Mouse (Mus musculus): ENCODE measurements around the gene Cmpk1.

Cmpk1 gene

DNA sequence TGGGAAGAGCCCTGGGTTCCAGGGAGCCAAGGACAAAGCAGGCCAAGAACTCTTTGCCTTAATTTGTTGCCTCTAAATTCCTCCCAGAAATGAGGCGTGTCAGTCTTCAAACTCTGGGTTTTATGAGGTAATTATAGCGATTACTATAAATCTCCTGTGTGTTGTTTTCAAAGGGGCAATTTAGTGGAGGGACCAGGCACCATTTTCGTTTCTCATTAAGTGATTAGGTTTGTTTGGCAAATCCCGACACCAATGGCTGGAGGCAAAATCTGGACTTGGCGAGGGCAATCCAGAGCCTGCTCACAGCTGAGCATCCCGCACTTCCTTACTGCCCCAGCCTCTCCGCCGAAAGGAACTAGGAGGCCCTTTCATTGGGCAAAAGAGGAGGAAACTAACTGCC is 44.5 kb downstream of the Cmpk1 start:
- DNase-seq = no peak

DNA sequence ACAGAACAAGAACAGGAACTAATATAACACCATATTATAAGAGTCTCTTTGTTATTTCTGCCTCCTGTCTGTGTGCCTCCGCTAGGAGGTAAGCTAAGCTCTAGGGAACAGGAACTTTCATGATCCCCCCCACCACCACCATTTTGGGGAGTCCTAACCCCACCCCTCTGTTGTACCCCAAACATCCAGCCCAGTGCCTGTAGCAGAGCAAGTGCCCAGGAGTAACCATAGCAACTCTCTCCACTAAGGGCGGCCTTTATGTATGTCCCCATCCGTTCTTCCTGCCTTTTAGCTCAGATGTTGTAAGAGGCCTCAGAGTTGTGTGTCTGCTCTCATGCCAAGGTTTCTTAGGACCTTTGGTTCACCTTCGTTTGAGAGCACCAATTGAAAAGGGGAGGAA is 44.9 kb downstream of the Cmpk1 start:
- DNase-seq = no peak

DNA sequence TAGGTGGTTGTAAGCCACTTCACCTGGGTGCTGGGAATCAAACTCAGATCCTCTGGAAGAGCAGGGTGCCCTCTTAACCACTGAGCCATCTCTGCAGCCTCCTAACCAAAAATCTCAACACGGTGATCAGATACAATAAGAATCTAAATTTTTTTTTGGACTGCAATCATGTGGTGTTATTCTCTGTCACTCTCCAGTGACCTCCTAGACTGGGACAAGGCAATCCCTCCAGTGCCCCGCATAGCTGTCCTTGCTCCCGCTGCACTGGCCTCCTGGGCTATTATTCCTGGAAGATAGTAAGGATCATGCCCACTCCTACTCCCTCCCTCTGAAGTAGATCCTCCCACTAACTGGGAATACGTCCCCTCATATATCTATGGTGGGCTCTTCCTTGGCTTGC is 45.7 kb downstream of the Cmpk1 start:
- DNase-seq = no peak

DNA sequence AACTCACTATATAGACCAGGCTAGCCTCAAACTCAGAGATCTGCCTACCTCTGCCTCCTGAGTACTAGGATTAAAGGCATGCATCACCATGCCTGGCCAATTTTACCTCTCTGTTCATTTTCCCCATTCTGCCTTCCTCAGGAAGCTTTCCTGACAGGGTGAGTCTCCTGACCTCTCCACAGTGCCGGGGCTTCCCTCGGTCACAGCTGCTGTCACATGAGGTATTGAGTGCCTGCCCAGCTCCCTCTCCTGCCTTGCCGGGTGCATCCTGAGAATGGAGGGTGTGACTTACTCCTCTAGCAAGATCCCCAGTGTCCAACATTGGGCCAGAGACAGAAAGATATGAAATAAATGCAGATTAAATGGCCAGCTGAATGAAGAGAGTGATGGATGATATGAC is 48.8 kb downstream of the Cmpk1 start:
- no peak for DNase-seq

DNA sequence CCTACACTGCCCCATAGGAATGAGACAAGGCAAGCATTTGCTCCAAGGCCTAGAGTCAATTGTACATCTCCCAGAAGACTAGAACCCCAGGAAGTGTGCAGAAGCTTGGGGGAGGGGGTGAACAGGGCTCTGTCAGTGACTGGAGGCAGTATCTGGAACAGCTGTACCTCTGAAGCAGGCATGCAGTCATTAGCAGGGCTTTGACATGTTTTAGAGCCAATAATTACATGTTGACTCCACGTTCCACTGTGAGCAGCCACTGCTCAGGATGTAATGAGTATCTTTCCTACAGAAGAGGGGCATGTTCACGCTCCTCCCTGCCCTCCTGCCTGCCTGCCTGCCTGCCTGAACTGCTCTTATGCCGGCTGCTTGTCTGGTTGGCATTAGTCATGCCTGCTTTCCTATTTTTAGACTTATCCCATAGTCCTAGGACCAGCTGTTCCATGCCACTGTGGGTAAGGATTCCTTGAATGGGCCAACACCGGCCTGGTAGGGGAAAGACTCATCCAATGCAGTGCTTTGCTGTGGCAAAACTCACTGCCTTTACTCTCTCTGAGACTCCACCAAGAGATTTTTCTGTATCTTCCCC is 49.5 kb downstream of the Cmpk1 start:
- no peak for DNase-seq

DNA sequence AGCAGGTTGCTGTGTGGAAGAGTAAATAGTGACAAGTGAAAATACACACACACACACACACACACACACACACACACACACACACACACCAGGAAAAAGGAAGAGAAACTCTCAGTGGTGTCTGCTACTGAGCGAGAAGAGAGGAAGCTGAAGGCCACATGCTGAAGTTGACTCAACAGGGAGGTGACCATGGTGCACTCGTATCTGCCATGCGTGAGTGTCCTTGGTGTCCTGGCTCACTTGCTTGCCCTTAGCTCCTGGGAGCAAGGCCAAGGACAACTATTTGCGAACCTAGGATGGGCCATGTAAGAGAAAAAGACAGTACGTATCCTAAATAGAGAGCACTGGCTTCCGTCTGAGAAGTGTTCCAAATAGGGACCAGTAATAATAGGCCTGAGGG is 52.9 kb downstream of the Cmpk1 start:
- DNase-seq = no peak

DNA sequence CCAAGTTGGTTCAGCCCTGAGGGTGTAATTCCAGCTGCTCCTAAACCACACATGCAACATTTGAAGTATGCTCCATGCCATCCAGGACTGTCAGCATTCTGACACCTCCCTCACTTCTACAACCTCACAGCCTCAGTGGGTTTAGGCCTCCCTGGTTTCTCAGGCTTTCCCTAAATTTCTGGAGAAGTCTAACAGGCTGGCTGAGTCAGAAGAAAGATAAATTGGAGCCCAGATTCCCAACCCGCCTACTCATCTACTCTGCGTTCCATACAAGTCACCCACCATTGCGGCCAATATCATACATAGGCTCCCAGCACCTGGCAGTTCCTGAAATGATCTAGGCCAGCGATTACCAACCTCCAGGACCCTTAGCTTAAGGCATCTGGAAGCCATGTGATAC is 54.3 kb downstream of the Cmpk1 start:
- no peak for DNase-seq

DNA sequence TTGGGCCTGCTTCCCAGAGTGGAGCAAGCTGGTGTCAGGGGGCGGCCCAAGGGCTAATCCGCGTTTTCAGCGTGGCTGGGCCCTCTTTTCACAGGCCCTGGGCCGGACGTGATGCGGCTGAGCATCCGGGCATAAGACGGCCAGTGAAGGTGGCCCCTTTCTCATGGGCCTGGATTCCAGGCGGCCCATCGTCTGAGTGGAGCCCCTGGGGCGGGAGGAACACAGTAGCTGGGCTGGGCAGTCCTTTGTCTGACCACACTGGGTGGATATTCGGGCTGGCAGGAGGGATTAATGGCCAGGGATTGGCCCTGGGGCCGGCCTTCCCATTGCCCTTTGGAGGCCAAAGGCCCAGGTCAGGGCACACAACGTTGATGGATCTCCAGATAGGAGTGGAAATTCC is 57.9 kb downstream of the Cmpk1 start:
- DNase-seq = no peak

DNA sequence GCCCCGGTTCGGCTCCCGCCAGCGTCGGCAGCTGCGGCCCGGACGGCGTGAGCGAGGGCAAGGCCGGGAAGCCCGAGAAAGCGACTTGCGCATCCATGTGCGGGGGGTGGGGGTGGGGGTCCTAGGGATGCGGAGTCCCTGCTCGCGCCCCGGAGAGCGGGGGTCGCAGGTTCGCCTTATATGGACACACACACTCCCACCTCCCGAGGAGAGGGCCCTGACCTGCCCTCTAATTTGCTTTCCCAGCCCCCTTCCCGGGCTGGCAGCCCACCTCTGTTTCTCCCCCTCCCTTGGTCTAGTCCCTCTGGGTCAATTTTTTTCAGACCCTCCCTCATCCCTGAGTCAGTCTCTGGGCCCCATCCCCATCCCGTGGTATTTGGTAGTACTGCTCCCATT is 61.1 kb downstream of the Cmpk1 start, which contains the start of gene Foxe3:
Gene Foxe3, minus strand, starts transcription at position 97 of the 396 bp plus-strand sequence.
- no peak for DNase-seq

DNA sequence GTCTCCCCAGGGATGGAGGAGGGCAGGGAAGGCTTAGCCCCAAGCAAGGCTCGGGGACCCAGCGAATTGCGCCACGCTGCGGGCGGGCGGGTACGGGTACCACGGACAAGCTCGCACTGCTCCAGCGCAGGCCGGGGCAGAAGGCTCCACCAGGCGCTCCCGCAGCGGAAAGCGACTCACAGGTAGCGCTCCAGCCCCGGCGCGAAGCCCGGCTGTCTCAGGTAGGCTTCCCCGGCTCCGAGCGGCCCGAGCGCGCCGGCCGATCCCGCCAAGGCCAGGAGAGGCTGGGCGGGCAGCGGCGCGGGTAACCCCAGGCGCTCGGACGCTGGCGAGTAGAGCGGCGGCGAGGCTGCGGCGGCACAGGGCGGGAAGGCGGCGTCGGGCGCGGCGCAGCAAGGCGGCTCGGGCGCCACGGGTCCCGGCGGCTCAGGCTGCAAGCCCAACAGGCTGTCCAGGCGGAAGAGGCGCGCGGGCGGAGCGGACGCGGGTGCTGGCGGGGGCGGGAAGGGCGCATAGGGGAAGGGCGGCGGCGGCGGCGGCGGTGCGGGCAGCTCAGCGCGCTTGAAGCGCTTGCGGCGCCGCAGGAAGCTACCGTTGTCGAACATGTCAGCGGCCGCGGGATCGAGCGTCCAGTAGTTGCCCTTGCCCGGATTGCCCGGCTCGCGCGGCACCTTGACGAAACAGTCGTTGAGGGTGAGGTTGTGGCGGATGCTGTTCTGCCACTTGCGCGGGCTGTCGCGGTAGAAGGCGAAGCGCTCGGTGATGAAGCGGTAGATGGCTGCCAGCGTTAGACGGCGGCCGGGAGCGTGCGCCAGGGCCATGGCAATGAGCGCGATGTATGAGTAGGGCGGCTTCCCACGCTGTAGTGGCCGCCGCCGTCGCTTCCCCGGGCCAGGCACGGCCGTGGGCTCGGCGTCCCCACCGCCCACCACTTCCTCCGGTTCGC is 61.8 kb downstream of the Cmpk1 start:
- DNase-seq = peak; percentile 28

DNA sequence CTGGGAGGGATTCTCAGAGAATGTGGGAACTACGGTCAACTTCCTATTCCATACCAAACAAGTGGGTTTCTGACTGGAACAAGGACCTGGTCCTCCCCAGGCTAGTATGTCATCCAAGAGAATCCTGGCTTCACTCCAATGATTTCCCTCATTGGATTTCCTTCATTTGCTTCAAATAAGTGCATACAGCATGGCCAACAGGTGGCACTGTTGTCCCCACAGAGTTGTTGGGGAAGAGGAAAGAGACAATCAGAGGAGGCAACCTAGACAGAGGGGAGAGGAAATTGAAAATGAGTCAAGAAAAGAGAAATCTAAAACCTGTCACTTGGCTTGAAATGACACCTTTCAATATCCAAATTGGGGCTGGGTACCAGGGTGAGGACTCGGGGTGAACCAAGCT is 70.0 kb downstream of the Cmpk1 start:
- DNase-seq = peak; percentile 62 to 66

DNA sequence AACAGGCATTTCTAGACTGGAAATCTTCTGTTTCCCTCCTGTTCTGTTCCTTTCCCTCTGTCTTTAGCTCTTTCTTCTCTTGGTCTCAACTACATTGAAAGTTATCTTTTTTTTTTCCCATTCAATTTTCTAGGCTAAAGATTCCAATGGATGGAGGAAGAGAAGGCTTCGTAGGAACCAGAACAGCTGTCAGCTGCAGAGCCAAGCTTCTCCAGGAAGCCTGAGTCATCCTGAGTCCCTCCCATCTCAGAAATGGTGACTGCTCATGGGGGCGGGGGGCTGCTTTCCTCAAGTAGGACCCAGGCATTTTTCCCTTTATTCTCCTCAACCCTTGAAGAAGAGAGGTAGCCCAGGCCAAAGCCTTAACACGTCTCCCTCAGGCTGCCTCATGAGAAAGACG is 71.0 kb downstream of the Cmpk1 start:
- DNase-seq = no peak

DNA sequence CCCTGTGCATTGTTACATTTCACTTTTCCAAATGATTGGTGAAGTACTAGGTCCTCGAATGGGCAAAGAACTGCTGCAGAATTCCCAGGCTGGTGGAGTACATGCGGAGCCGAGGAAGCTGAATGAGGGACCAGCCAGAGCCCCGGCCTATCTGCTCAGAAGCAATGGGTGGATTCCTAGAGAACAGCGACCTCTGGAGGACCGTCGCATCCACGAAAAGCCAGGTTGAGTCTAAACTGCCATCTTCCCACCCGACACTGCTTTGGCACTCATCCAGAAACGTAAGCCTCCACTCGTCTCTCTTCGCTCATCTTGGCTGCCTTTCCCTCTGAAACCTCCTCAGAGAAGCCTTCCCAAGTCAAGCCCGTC is 73.5 kb downstream of the Cmpk1 start:
- DNase-seq = peak; percentile 49 to 57

DNA sequence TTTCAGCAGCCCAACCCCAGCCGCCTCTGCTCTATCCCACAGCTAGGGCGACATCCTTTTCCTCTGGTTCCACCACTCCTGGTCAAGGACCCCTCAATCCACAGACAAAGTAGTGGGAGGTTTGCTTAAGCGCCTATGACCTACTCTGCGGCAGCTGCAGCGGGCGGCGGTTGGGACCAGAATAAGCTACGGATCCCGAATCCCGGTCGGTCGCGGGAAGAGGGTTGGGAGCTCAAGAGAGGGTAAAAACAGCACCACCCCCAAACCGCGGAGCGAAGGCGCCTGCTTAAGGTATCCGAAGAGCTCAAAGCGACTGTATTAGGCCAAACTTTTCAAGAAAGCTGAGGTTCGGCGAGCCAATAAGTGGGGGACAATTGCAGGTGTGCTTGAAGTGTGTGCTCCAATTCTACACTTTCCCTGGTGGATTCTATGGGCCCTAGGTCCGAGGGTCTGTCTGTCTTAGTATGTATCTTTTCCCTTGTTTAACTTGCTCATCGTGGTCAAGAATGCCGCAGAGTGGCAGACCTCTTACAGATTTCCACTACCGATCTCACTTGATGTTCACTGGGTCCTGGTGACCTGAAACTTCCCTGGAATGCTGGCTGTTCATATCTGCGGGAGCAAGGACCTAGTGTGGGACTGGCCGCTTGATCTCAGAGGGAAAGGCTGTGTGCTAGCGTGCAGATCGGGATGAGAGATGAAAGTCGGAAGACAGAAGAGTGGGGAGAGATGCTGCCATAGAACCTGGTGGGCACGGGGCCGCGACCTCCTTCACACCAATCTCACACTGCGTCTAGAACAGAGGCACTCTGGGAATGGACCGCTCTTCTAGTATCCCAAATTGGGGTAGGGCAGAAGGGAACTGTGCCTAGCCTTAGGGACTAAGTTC is 74.1 kb downstream of the Cmpk1 start:
- DNase-seq = no peak

DNA sequence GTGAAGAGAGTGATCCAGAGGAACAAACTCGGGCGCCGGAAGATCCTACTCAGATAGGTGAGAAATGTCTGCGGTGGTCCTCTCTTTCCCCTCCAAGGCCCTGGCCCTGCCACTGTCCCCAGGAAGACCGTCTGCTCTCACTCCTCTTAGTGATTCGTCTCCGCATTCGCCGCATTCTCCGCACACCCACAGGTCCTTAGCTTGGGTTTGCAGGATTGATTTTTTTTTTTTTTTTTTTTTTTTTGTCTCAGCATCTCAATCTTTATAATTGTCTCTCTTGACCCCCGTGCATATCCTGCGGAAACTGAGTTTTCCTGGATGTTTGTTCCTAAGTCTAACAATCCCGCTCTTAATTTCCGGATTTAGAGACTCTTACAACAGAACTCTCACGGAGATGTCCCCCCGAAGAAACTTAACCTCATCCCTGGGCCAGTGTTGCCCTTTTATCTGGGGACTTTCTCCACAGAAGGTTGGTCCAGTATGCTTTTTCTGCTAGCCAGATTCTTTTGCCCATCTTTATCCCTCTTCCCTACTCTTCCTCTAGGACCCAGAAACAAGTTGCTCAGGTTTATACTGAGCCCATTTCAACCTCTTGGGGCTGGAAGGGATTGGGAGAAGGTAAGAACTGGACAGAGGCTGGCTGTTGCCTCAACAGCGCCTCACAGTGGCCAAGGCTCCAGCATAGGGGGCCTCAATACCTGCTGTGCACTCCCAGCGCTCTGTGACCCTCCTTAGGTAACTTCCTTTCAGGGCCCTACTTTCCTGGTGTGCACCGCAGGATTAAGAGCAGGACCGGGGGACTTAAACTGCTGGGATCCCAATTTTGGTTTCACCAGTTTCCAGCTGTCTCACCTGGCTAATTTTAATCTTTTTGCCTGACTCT is 77.2 kb downstream of the Cmpk1 start:
- peak; percentile 58 to 59 for DNase-seq

All from B cell, adult 2 months (primary cell).